Mouse (Mus musculus) lung, postnatal 0 days (tissue): ENCODE results near the gene Stat4. TPM values are rescaled to one million over a fixed set of nuclear protein-coding genes. Genes with fewer than 3 reads are reported as not detected.

ENCODE experiments used
- ATAC-seq: fragments of 200-750 bp; cut with Nextera tagmentation; 2 replicates; pipeline ENCODE4 v1.8.0; 2017; ENCODE audit warnings: moderate library complexity
- DNase-seq: peaks from one replicate; pipeline ENCODE4 v3.0.0-alpha.2; 2016; ENCODE audit warnings: low spot score
- H3K27ac ChIP-seq: fragments of 300-500 bp; sonication (generic); 2 replicates; pipeline ENCODE4 v1.5.1; 2014; ENCODE audit warnings: antibody characterized with exemption, mild to moderate bottlenecking, low read length, mixed read lengths
- H3K27me3 ChIP-seq: fragments of 300-500 bp; sonication (generic); replicated peaks from 2 replicates; pipeline ENCODE4 v1.6.1; 2014; ENCODE audit warnings: low read length, mixed read lengths; ENCODE audit not compliant: insufficient read depth
- H3K36me3 ChIP-seq: fragments of 300-500 bp; sonication (generic); 2 replicates; pipeline ENCODE4 v1.6.1; 2014; ENCODE audit warnings: low read length, mixed read lengths; ENCODE audit not compliant: insufficient read depth
- H3K4me1 ChIP-seq: fragments of 300-500 bp; sonication (generic); 2 replicates; pipeline ENCODE4 v1.6.1; 2014; ENCODE audit warnings: antibody characterized with exemption, low read depth, low read length, mixed read lengths; ENCODE audit not compliant: insufficient read depth
- H3K4me2 ChIP-seq: fragments of 300-500 bp; sonication (generic); replicated peaks from 2 replicates; pipeline ENCODE4 v1.6.1; 2014; ENCODE audit warnings: low read depth, mild to moderate bottlenecking, low read length, moderate library complexity, mixed read lengths
- H3K4me3 ChIP-seq: fragments of 300-500 bp; sonication (generic); 2 replicates; pipeline ENCODE4 v1.5.1; 2014; ENCODE audit warnings: low read depth, low read length
- H3K9ac ChIP-seq: fragments of 300-500 bp; sonication (generic); replicated peaks from 2 replicates; pipeline ENCODE4 v1.6.1; 2014; ENCODE audit warnings: low read depth, mild to moderate bottlenecking
- H3K9me3 ChIP-seq: fragments of 300-500 bp; sonication (generic); 2 replicates; pipeline ENCODE4 v1.6.1; 2016; ENCODE audit warnings: low read length, mixed read lengths
- CTCF ChIP-seq: IDR thresholded peaks from 2 replicates; pipeline ENCODE4 v1.5.1; 2016; ENCODE audit warnings: antibody characterized with exemption, mild to moderate bottlenecking
- EP300 ChIP-seq: IDR thresholded peaks from 2 replicates; pipeline ENCODE4 v1.6.1; 2016; ENCODE audit warnings: antibody characterized with exemption, mild to moderate bottlenecking, control low read depth
- WGBS: fragments of 180-500 bp; shearing (Covaris S2); extraction: QIAGEN DNeasy Blood & Tissue Kit; methylation state at CpG from one replicate; pipeline ENCODE4 v1.1.7; 2014; 5-methylcytosine and 5-hydroxymethylcytosine counted together
- polyA plus RNA-seq: library from polyadenylated mRNA; unstranded; fragments of >200 nt; fragmentation: Nextera tagmentation; extraction: Ambion mirVana; gene quantifications from 2 replicates; pipeline ENCODE4 v1.2.1, GENCODE M21; 2015

Stat4 gene
- polyA plus RNA-seq, 1 experiment from 2014 or later = 0.73 TPM

GRCm38 (mm10) chr1:52143596-52144156 lies 156.7 kb downstream of the Stat4 start:
- TF ChIP-seq CTCF = no peak
- TF ChIP-seq EP300 = no peak
- Histone ChIP-seq H3K27me3 (no peaks in the 10 kb centered on the region), H3K9me3 (no peaks in the 10 kb centered on the region), H3K27ac (no peak overlapping the region), H3K4me3 (no peak overlapping the region), H3K4me2 (no peak overlapping the region), H3K36me3 (peaks cover 44% of the 10 kb centered on the region), H3K4me1 (no peaks in the 10 kb centered on the region), H3K9ac (no peak overlapping the region)
- ATAC-seq (no peak), DNase-seq (no peak)
- 85% methylated on average over 7 of the region's 7 CpGs for WGBS

DNA sequence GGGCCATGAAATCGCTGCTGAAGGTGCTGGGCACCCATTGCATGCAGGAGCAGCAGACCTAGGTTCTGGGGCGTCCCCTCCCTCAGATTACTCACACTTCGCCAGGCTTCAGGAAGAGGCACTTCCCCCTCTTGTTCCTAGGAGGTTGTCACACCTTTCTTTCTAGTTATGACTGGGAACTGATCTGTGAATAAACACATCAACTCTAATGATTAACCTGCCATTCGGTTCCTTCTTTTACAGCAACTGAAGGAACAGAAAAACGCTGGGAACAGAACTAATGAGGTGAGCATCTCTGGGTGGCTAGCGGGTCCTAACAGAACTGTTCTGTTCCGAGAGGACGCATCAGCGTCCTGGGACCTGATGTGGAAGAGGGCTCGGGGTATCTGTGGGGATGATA lies 158.0 kb downstream of the Stat4 start:
- TF ChIP-seq EP300 (no peak), CTCF (no peak)
- Histone ChIP-seq H3K4me2 (no peak overlapping the region), H3K4me1 (no peaks in the 10 kb centered on the region), H3K4me3 (no peak overlapping the region), H3K9ac (no peak overlapping the region), H3K36me3 (peaks cover 38% of the 10 kb centered on the region), H3K9me3 (no peaks in the 10 kb centered on the region), H3K27ac (no peak overlapping the region), H3K27me3 (no peaks in the 10 kb centered on the region)
- no peak for ATAC-seq
- DNase-seq = no peak
- 77% methylated on average over 10 of the region's 10 CpGs for WGBS

- Histone ChIP-seq H3K27me3 (no peaks in the 10 kb centered on the region), H3K36me3 (peaks cover 39% of the 10 kb centered on the region), H3K4me3 (no peak overlapping the region), H3K4me2 (no peak overlapping the region), H3K4me1 (no peaks in the 10 kb centered on the region), H3K9me3 (no peaks in the 10 kb centered on the region), H3K27ac (no peak overlapping the region), H3K9ac (no peak overlapping the region)
- peak; percentile 53 for ATAC-seq
- WGBS = 49% methylated on average over 12 of the region's 12 CpGs
- peak; percentile 74 for DNase-seq
- peak; percentile 83 for TF ChIP-seq CTCF
- no peak for TF ChIP-seq EP300
Observed at GRCm38 (mm10) chr1:52146214-52146970, 159.4 kb downstream of the Stat4 start.

- DNase-seq = no peak
- Histone ChIP-seq H3K36me3 (peaks cover 34% of the 10 kb centered on the region), H3K27ac (no peak overlapping the region), H3K9ac (no peak overlapping the region), H3K4me2 (no peak overlapping the region), H3K4me3 (no peak overlapping the region), H3K9me3 (no peaks in the 10 kb centered on the region), H3K4me1 (no peaks in the 10 kb centered on the region), H3K27me3 (no peaks in the 10 kb centered on the region)
- no peak for TF ChIP-seq EP300
- TF ChIP-seq CTCF = no peak
- no peak for ATAC-seq
- WGBS = 83% methylated on average over 2 of the region's 2 CpGs
Observed at GRCm38 (mm10) chr1:52147431-52147830, 160.5 kb downstream of the Stat4 start.

DNA sequence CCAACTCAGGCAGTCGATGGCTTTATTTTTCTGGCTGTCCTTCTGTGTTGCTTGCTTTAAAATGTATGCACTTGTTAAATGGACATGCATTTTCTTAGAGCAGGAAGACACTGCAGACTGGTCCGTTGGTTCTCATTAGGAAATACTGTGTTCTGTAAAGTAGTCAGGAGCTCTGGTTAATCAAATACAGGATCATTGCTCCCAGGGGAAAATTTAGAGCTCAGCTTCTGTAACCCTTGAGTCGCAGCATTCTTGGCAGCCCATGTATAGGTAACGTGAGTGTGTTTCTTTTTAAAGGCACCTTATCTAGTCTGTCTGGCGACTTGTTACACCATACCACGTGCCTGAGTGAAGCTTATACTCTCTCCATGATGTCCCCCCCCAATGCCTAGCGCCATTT lies 161.2 kb downstream of the Stat4 start:
- Histone ChIP-seq H3K36me3 (peaks cover 34% of the 10 kb centered on the region), H3K4me3 (no peak overlapping the region), H3K4me2 (no peak overlapping the region), H3K27me3 (no peaks in the 10 kb centered on the region), H3K27ac (no peak overlapping the region), H3K9me3 (no peaks in the 10 kb centered on the region), H3K4me1 (no peaks in the 10 kb centered on the region), H3K9ac (no peak overlapping the region)
- no peak for TF ChIP-seq EP300
- no peak for TF ChIP-seq CTCF
- 72% methylated on average over 7 of the region's 7 CpGs for WGBS
- ATAC-seq = no peak
- no peak for DNase-seq

DNA sequence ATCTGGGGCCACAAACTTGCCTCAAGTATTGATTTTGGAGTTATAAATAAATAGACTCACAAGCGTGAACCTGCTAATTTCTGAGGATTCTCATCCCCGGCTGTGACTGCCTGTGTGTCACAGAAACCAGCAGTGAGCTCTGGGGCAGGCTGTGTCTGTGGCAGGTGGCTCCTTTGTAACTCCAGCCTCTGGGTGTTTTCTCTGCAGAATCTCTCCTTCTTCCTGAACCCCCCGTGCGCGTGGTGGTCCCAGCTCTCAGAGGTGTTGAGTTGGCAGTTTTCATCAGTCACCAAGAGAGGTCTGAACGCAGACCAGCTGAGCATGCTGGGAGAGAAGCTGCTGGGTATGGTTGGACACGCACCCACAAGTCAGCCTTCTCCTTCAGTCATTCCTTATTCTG lies 161.7 kb downstream of the Stat4 start:
- Histone ChIP-seq H3K27ac (no peak overlapping the region), H3K4me1 (no peaks in the 10 kb centered on the region), H3K36me3 (peaks cover 31% of the 10 kb centered on the region), H3K9ac (no peak overlapping the region), H3K4me3 (no peak overlapping the region), H3K9me3 (no peaks in the 10 kb centered on the region), H3K4me2 (no peak overlapping the region), H3K27me3 (no peaks in the 10 kb centered on the region)
- ATAC-seq (no peak), DNase-seq (no peak)
- 76% methylated on average over 7 of the region's 7 CpGs for WGBS
- TF ChIP-seq EP300 (no peak), CTCF (no peak)
